Mouse (Mus musculus) cerebral cortex, adult 2 months (tissue): ENCODE measurements around the gene Susd2.

Source experiments
- WGBS: fragments of 180-500 bp; shearing (Covaris S2); methylation state at CpG from one replicate; pipeline ENCODE4 v1.1.7; 2018; 5-methylcytosine and 5-hydroxymethylcytosine counted together

Susd2 gene

GRCm38 (mm10) chr10:75625920-75626319 lies 17.9 kb downstream of the Susd2 start:
- WGBS, result 62% methylated on average over 6 of the region's 6 CpGs

DNA sequence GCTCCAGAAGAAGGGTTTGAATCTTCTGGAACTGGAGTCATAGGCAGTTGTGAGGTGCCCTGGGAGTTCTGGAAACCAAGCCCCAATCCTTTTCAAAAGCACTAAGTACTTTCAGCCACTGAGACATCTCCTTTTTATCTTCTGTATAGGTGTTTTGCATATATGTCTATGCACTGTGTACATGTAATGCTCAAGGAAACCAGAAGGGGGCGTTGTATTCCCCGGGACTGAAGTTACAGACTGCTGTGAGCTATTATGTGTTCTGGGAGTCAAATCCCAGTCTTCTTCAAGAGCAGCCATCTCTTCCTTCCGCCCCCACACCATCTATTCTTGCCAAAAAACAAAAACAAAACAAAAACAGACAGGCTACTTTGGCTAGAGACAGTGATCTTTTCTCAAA lies 23.0 kb downstream of the Susd2 start:
- WGBS, result 40% methylated on average over 3 of the region's 3 CpGs

DNA sequence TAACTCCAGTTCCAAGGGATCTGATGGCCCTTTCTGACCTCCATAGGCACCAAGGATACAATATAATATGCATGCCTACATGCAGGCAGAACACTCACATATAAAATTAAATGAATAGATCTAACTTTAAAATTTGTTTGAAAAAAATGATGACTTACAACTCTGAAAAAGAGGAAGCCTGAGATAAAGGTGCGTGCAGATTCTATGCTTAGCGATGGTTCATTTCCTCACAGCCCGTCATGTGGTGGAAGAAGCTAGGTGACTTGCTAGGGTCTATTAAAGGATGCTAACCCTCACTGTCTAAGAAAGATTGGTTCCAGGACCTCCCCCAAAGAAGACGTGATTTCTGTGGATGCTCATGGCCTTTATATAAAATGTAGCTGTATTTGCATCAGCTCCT lies 27.8 kb downstream of the Susd2 start:
- WGBS, result 88% methylated on average over 4 of the region's 4 CpGs

- WGBS, result 81% methylated on average over 7 of the region's 7 CpGs
These were observed 33.3 kb downstream of the Susd2 start for GRCm38 (mm10) chr10:75610486-75610885.

DNA sequence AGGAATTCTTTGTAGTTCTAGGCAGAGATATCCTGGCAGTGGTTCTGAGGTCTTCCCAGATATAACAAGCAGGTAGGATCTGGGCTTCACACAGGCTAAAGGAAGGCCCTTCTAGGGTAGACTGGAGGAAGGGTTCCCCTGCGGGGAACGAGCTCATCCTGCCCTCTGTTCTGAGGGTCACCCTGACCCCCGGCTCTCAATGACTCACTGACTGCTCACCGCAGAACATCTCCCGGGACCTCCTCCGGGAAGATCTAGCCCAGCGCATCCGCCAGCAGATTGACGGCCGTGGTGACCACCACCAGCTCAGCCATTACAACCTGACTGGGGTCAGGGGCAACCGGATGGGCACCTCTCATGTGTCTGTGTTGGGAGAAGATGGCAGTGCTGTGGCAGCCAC lies 34.8 kb downstream of the Susd2 start:
- WGBS, result 95% methylated on average over 11 of the region's 11 CpGs

DNA sequence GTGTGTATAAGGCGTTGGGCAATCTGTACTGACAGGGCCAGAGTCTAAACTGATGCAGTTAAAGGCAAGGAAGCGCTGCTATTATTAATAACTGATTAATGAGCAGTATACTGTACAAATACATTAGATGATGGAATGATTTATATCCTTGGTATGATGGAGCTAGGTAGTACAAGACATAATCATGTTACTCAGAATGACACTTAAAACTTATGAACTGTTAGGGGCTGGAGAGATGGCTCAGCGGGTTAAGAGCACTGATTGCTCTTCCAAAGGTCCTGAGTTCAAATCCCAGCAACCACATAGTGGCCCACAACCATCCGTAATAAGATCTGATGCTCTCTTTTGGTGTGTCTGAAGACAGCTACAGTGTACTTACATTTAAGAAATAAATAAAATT lies 36.6 kb downstream of the Susd2 start:
- WGBS, result 93% methylated on average over 4 of the region's 4 CpGs

DNA sequence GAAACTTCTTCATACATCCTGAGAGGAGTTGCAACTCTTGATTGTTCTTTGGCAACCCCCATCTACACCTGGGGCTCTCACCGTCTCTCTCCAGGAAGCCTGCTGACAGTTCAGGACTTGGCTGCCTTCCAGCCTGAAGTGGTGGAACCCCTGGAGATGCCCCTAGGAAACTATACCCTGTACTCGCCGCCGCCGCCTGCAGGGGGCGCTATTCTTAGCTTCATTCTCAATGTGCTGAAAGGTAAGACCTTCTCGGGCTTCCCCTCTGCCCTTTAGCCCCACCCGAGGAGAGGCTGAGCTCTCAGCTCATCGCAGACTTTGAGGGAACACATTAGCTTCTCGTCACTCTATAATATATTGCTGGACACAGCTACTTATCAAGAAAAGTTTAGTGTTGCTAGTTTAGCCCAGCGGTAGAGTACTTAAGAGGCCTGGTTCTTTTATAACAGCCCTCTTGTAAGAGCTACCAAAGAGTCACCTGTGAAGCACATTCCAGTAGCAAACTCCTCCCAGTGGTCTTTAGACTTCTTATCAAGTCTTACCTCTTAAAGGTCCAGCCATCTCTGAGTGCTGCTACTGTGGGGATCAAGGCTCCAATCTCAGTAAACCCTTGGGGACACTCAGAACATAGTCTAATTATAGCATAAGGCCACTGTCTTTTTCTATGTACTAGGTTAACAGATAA lies 38.5 kb downstream of the Susd2 start:
- WGBS, result 43% methylated on average over 11 of the region's 11 CpGs

DNA sequence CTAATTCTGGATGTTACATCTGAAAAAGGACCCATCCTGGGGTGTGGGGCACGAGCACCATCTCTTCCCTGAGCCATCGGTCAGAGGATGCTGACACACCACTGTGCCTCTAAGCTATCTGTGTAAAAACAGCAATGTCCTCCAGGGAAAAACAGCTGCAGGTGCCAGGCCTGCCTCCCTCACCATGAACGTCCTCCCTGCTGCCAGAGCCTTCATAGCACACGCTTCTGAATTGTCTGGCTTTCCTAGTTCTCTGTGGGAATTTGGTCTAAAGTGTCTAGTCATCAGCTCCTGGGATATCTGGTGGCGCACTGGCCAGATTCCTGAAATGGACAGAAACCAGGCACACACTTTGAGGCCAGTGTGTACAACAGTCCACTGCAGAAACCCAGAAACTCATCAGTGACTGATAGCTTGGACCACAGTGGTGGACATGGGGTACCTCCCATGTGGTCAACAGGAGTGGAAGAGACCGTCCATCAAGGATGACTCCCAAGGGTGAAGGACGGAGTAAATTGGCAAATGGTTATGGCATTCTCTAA lies 43.5 kb downstream of the Susd2 start:
- 84% methylated on average over 7 of the region's 7 CpGs for WGBS

DNA sequence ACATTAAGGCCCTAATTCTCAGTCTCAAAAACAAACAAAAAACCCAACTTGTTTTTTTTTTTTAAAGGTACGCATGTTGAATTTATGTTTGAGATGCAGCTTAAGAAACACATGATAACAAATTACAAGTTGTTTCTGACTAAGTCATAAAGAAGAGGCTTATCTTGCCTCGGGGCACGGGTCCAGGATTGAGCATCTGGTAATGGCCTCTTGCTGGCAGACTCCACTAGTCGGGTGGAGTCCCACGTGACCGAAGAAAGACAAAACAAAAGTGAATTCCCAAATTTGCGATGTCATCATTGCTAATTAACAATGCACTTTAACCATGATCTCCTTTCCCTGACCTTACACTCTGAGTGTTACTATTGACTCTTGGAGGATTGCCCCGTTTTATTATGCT lies 47.8 kb downstream of the Susd2 start:
- 59% methylated on average over 8 of the region's 8 CpGs for WGBS

- WGBS, result 79% methylated on average over 7 of the region's 7 CpGs
These were observed 51.2 kb downstream of the Susd2 start for GRCm38 (mm10) chr10:75592585-75592984.

DNA sequence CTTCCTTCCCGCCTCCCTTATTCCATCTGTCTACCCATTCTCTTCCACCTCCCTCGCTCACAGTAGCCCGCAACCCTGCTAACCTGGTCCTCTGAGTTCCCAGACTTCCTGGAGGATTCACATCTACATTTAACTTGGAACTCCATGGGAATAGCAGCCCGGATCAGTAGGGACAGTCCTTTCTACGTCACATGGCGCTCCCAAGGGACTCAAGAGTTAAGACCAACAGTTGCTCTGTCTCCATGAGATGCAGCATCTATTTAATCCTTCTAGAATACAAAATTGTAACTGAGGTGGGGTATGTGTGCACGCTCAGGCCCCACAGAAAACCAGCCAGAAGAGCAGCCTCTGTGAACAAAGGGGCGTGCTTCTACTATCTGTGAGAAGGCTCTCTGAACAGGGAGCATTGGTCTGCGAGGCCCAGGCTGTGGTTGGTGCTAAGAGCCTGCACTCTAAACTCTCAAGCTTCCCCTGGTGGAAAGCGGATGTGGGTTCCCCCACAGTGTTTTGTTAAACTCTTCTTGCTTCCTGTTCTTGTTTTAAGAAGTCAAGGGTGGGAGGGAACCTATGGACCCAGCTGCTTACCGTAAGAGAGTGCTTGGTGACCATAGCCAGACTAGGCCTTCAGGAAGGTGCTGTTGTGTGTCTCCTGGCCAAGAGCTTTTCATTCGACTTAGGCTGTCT lies 52.5 kb downstream of the Susd2 start:
- 81% methylated on average over 12 of the region's 12 CpGs for WGBS

DNA sequence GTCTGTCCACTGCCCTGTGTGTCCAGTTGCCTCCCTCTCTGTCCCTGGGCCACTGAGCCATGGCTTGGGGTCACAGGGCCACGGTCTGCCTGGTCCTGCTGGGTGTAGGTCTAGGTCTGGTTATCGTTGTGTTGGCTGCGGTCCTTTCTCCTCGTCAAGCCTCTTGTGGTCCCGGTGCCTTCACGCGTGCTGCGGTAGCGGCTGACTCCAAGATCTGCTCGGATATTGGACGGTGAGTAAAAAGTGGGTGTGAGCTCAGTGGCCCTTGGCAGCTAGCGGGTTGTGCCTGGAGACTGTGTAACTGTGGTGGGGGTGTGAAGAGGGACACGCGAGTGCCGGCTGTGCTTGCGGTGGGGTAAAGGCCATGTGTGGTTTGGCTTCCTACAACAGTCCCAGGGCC lies 54.2 kb downstream of the Susd2 start:
- WGBS, result 77% methylated on average over 16 of the region's 16 CpGs

GRCm38 (mm10) chr10:75589129-75589528 lies 54.7 kb downstream of the Susd2 start, which contains the start of gene Ggt5:
Gene Ggt5, plus strand, starts transcription at chr10:75589340.
- 33% methylated on average over 5 of the region's 5 CpGs for WGBS

- WGBS, result 77% methylated on average over 5 of the region's 5 CpGs
These were observed 55.5 kb downstream of the Susd2 start for GRCm38 (mm10) chr10:75588336-75588735.

- 78% methylated on average over 4 of the region's 4 CpGs for WGBS
These were observed 56.0 kb downstream of the Susd2 start for GRCm38 (mm10) chr10:75587781-75588180.
